Mouse (Mus musculus): Measurements from ENCODE around the gene Runx1. TPM values are rescaled to one million over a fixed set of nuclear protein-coding genes. Genes with fewer than 3 reads are reported as not detected.

The Runx1 gene
- polyA plus RNA-seq, 1 experiment, result 226 TPM

DNA sequence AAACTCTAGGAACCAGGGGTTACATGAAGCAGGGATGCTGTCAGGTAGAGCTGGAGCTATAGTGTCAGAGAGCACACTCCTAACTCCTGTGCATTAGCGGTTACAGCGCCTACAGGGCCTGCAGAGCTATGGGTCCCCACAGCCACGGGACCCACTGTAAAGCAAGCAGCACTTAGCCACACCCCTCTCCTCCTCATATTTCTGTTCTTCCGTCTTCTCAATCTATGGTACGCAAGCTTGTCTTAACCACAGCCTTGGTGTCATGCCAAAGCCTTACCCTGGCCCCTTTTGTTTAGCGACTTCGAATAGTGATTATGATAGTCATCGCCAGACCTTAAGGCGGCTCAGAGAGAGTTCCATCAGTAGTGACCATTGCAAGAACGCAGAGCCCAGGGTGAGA, 244.2 kb downstream of the Runx1 start:
- TF ChIP-seq GATA1 (IDR thresholded peaks at IDR 0.05; ENCODE audit: low read length), result no peak

DNA sequence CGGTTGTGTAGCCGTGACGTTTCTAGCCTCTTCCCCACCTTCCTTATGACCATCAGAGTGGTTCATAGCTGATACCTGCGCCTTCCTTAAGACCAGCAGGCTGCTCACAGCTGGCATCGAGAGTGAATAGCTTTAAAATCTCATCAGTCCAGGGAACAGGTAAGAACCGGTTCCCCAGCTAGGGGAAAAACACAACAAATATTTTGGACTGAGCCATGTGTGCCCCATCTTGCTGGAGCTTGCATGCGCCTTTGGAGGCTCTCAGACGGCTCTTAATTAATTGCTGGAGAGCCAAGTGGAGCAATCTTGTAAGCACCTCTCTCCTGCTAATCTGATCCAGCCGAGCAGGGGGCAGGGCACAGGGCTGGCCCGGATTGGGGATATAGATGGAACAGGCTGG, 245.0 kb downstream of the Runx1 start:
- TF ChIP-seq GATA1 (IDR thresholded peaks at IDR 0.05; ENCODE audit: low read length), result no peak

DNA sequence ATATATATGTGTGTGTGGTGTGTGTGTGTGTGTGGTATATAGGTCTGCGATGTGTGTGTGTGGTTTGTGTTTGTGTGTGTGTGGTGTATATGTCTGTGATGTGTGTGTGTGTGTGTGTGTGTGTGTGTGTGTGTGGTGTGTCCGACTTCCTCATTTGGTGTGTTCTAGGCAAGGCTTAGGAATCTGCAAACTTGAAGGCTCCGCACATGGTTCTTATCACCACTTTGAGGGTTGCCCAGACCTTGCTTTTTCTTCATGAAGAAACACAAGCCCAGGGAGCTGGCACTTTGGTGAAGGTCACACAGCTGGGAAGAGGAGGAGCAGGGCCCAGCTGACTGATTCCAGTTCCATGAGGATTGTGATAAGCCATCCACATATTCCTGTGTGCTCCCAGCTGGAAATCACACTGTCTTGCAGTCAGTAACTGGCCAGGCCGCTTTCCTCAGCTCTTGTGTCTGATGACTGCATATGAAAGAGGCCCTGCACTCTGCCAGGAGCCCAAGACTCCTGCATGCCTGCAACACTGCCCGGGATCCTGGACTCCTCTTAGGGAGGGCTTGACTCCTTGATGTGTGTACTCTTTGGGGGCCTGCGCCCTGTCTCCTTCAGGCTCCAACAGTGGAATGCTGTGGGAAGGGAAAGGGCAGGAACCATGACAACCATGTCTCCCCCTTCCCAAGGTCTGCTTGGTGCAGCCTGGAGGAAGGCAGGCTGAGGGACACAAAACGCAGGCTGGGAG, 246.9 kb downstream of the Runx1 start:
- TF ChIP-seq GATA1 (IDR thresholded peaks at IDR 0.05; ENCODE audit: low read length), result no peak

DNA sequence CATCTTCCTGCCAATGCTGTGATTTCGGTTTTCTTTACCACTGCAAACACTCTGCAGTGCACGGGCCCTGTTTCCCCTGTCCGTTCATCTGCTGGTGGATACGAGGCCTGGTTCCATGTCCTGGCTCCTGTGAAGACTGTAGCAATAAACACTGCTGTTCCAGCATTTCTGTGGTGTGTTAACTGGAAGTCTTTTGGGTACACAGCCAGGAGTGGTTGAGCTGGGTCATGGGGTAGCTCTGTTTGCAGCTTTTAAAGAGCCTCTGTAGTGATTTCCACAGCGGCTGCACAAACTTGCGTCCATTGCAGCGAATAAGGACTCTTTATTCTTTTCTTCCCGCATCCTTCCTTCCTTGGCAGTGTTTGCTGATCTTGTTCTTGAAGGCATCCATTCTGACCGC, 248.6 kb downstream of the Runx1 start:
- no peak for TF ChIP-seq GATA1 (IDR thresholded peaks at IDR 0.05; ENCODE audit: low read length)

DNA sequence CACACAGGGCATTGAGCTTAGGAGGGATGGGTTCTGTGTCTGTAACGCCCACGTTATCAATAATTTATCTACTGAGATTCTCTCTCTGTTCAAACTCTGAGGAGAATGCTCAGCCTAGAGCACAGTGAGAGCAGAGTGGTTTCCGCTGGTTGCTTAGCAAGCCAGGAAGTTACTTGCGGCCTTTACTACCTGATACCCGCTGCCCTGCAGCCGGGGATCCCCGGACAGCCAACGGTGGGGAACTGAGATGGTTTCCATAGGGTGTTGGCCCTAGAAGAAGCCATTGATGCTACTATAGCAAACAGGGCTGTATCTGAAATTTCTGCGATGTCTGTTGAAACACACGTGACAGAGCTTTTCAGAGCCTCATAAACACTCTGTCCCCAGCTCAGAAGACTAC, 250.2 kb downstream of the Runx1 start:
- no peak for TF ChIP-seq GATA1 (IDR thresholded peaks at IDR 0.05; ENCODE audit: low read length)

DNA sequence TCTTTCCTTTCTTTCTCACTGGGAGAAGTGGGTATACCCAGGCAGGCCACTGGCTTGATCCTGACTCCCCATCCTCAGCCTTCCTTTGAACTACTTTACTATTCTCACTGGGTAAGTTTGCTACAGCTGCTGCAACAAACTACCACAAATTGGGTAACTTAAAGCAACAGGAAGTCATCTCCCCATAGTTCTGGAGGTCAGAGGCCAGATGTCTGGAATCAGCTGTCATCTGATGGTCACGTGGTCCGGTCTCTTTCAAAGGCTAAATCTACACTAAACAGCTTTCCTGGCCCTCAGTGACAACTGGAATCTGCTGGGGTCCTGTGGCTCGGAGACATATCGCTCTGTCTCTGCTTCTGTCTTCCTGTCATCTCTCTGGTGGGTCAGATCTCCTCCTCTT, 252.8 kb downstream of the Runx1 start:
- no peak for TF ChIP-seq GATA1 (IDR thresholded peaks at IDR 0.05; ENCODE audit: low read length)

DNA sequence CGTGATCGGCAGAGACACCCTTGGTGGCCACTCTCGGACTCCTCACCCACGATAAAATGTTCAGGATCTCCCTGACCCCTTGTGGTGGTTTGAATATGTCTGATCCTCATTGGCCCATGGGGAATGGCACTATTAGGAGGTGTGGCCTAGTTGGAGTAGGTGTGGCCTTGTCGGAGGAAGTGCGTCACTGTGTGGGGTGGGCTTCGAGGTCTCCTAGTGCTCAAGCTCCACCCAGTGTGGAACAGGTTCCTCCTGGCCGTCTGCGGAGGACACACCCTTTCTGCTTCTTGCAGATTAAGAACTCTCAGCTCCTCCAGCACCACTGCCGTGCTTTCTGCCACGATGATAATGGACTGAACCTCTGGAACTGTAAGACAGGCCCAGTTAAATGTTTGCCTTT, 254.7 kb downstream of the Runx1 start:
- no peak for TF ChIP-seq GATA1 (IDR thresholded peaks at IDR 0.05; ENCODE audit: low read length)

DNA sequence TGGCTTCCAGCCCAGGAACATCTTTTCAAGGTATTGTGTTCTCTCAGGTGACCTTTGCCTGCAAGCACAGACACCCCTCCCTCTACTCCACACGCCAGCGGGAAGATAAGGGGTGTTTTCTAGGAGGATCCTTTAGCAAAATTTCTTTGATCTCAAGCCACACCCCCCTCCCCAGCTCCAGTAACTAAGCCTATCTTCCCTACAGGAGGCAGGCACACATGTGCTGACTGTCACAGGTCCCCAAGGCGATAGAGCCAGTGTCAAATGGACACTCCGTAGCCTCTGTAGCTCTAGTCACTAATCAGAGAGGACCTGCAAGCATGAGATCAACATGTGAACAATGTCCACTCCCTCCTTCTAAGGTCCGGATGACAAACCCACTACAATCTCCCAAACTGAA, 259.8 kb downstream of the Runx1 start:
- no peak for TF ChIP-seq GATA1 (IDR thresholded peaks at IDR 0.05; ENCODE audit: low read length)

DNA sequence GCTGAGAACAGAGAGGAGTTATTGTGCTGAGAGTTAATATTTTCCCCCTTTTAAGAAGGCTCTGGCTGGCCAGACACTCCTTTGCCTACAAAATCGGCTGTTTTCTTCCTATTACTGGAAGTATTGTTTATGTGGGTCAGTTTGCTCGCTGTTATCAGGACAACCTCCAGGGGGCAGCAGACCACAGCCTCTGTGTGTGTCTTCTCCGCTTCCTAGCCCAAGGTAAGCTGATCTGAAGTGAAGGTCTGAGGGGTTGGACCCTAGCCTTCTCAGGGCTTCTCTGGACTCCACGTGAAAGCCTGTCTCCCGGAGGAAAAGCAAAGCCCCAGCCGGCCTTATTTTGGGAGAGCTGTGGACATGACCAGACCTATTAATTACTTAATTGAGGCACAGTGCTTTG, 260.2 kb downstream of the Runx1 start:
- TF ChIP-seq GATA1 (IDR thresholded peaks at IDR 0.05; ENCODE audit: low read length), result no peak

DNA sequence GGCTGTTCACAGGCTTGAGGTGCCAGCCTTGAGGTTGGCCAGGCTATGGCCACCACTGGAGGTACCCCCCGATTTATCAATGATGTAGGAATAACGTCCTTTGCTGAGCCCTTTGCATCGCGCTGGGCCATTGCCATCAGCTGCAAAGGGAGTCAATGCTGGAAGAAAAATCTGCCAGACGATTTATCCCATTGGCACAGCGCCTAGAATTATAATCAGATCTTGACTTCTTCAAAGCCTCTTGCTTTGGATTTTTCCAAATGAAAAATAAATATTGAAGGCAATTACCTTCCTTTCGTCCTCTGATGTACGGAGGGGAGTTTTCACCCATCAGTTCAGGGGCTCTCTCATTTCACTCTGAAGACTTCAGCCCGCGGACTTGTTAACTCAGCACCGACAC, 260.7 kb downstream of the Runx1 start:
- TF ChIP-seq GATA1 (IDR thresholded peaks at IDR 0.05; ENCODE audit: low read length), result no peak

DNA sequence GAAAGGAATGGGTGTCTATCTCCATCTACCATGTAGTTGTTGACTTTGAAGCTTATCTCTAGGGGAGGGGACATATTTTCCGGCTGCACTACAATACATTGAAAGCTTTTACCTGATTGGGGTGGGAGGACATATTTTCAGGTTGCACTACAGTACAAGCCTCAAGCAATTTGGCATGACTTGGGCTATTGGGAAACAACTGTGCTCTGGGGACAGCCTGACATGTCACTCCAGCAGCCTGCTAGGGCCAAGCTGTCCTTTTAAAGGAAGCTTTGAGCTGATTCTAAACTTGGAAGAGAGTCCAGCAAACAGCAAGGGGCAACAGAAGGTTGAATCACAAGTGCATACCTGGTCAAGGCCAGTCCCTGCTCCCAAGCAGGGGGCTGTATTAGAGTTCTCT, 270.9 kb downstream of the Runx1 start:
- TF ChIP-seq GATA1 (IDR thresholded peaks at IDR 0.05; ENCODE audit: low read length), result no peak

DNA sequence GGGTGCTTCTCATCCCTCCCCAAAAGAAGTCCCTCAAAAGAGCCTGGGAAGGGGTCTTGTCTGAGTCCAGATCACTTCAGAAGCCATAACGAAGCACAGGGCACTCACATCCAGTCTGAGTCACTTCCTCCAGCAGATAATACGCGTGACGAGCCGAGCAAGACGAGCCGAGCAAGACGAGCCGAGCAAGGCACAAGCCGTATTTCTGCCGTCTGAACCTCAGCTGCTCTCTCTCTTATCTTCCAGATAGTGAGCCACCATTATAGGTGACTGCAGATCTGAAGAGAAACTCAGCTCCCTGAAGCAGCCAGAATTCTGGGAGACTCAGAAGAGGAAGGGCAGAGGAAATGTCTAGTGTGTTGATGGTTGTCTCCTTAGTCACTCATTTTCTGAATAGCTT, 273.1 kb downstream of the Runx1 start:
- no peak for TF ChIP-seq GATA1 (IDR thresholded peaks at IDR 0.05; ENCODE audit: low read length)

DNA sequence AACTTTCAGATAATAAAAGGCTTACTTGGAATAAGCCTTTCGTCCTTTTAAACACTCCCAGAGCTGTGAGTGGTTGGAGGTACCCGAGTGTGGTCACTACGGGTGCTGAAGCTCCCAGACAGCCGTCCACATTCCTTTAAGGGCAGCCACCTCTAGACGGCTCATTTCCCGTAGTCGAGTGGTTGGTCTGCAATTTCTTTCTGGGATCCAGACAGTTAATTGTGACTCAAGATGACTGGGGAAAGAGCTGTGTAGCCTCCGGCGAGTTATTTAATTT, 273.9 kb downstream of the Runx1 start:
- TF ChIP-seq GATA1 (IDR thresholded peaks at IDR 0.05; ENCODE audit: low read length), result no peak

Data from G1E-ER4 (cell line).